Mouse (Mus musculus): ENCODE results near the gene Gm39115. TPM values are rescaled to one million over a fixed set of nuclear protein-coding genes. Genes with fewer than 3 reads are reported as not detected.

Gm39115 gene
- polyA plus RNA-seq, 1 experiment from 2014 or later, result not detected

DNA sequence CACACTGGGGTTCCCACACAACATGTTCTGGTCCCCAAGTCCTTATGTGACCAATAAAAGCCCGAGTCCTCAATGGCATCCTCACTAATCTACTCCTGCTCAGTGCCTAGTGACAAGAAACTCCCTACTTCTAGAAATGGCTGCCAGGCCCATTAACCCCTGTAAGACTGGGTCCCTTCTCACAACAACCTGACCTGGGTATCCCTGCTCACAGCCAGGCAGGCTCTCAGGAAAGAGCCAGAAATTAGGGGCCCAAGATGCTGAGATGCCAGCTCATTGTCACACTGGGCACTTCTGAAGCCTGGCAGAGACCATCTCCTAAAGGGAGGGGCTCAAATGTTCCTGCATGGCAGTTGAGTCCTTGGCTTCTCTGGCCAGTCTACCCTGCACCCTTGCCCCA, 42.8 kb downstream of the Gm39115 start:
- Histone ChIP-seq H3K9me3 (no peaks in the 10 kb centered on the region), H3K4me1 (replicated peaks) (peaks cover 81% of the 10 kb centered on the region), H3K27ac (peak overlapping the region; percentile 18; the same call in 1 of the 2 replicates), H3K4me3 (peak overlapping the region; percentile 79), H3K36me3 (peaks cover under 1% of the 10 kb centered on the region; the same call in 1 of the 2 replicates), H3K27me3 (ENCODE audit: insufficient read depth, poor library complexity, severe bottlenecking) (peaks cover 95% of the 10 kb centered on the region)
- no peak for DNase-seq (ENCODE audit: low spot score)
- 51% methylated on average over 1 of the region's 1 CpGs for WGBS

DNA sequence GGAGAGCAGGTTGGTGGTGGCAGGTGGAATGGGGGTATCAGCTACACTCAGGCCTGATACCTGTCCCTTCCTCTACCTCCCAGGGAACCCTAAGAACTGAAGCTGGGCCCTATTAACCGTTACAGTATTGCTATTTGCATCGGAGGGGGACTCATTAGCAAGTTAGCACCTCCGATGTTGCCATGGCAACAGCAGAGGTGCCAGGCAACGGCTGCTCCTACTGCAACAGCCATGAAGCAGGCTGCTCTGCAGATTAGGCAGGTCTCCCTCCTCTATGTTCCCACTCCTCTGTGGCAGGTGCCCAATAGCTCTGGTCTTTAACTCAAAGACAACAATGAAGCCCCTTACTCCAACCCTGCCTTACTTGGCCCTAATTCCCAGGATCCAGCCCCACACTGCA, 44.0 kb downstream of the Gm39115 start:
- peak overlapping the region; percentile 79; the same call in 1 of the 2 replicates for H3K4me3 ChIP-seq

DNA sequence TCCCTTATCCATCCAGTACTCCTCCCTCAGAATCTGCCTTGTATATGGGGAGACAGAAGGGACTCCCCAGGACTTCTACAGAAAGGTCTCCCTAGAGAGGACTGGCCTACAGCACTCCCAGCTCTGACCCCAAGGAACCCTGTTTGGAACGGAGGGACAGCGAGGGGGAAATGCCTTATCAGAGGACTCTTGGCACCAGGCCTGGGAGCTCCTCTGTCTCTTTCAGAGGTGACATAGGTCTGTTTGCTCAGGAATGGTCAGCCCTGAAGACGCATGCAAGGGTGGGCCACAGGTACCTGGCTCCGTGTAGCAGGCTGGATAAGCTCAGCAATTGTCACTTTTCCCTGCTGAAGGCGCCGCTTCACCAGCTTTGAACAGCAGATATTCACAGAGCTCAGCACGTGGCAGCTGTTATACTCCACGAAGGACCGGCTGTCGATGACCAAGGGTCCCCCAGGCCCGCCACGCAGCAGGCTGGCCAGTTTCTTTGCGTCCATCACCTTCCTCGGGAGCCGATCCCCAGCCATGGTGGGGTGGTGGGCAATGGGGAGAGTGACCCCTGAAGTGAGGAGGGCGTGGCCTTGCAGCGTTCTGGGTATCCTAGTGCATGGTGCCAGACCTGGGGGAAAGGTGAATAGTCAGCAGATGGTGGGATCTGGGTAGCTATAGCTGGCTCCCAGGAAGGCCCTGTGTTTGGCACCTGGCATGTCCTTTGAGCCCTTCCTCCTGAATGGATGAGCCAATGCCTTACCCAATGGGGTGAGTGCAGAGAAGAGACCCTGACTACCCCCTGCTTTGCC, 46.0 kb downstream of the Gm39115 start:
- Histone ChIP-seq H3K27me3 (ENCODE audit: insufficient read depth, poor library complexity, severe bottlenecking) (peaks cover 92% of the 10 kb centered on the region), H3K4me1 (replicated peaks) (peaks cover 71% of the 10 kb centered on the region), H3K4me3 (no peak overlapping the region), H3K9me3 (no peaks in the 10 kb centered on the region), H3K36me3 (peaks cover 31% of the 10 kb centered on the region), H3K27ac (peak overlapping the region; percentile 80)
- WGBS, result 66% methylated on average over 17 of the region's 17 CpGs
- DNase-seq (ENCODE audit: low spot score), result no peak

More for the DNA sequence above, 44.0 kb downstream of the Gm39115 start:
- peaks cover 12% of the 10 kb centered on the region for H3K36me3 ChIP-seq
- peaks cover 84% of the 10 kb centered on the region for H3K4me1 ChIP-seq (replicated peaks)
- no peaks in the 10 kb centered on the region for H3K9me3 ChIP-seq
- H3K27ac ChIP-seq, result peak overlapping the region; percentile 62
- H3K27me3 ChIP-seq (ENCODE audit: insufficient read depth, poor library complexity, severe bottlenecking), result peaks cover 91% of the 10 kb centered on the region
- peak; percentile 18 for DNase-seq (ENCODE audit: low spot score)
- WGBS, result 3% methylated on average over 4 of the region's 4 CpGs

DNA sequence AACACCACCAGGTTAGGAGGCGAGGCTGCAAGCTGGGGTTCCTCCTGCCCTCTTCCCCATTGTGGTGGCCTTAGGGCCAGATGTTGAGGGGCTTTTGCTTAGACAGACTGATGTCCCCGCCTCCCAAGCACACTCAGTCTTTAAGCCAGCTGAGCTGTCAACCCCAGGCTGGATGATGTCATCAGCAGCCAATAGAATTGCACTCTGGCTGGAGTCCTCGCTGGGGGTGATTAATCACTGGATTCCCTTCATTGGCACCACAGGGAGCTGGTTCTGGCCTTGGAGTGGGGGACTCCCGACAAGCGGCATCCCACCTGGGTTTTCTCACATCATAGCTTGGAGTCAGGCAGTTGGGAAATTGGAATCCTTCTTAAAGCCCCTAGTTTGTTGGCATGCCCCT, 46.9 kb downstream of the Gm39115 start:
- WGBS, result 3% methylated on average over 5 of the region's 5 CpGs
- no peaks in the 10 kb centered on the region for H3K9me3 ChIP-seq
- peaks cover 67% of the 10 kb centered on the region for H3K4me1 ChIP-seq (replicated peaks)

DNA sequence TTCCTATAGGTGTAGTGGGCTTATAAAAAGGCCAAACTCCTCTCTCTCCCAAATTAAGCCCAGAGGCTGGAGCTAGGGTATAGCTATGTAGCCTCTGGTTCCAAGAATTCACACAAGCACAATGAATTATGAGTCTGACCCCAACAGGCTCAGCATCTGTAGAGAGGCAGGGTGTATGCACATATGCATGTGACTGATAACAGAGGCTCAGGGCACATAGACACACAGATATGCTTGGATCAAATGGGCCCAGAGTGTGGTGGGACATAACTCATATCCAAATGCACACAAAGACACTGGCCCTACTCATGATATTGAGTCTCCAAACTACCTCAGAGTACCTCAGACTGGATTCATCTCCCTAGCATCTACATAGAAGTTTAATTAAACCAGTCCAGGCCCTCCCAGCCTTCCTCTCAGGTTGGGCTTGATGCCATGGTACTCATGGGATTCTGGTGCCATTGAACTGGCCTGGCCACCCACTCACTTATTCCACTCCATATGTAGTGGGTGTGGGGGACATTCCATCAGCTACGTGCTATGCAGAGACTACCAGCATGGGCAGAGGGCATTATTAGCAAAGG, 48.7 kb downstream of the Gm39115 start:
- H3K27ac ChIP-seq, result no peak overlapping the region
- H3K4me1 ChIP-seq (replicated peaks), result peaks cover 57% of the 10 kb centered on the region
- WGBS, result 86% methylated on average over 1 of the region's 1 CpGs
- no peak overlapping the region for H3K4me3 ChIP-seq
- peaks cover 92% of the 10 kb centered on the region for H3K27me3 ChIP-seq (ENCODE audit: insufficient read depth, poor library complexity, severe bottlenecking)
- no peak for DNase-seq (ENCODE audit: low spot score)
- no peaks in the 10 kb centered on the region for H3K9me3 ChIP-seq
- peaks cover 56% of the 10 kb centered on the region for H3K36me3 ChIP-seq

More for the DNA sequence above, 46.9 kb downstream of the Gm39115 start:
- DNase-seq (ENCODE audit: low spot score), result peak; percentile 71
- no peak overlapping the region for H3K4me3 ChIP-seq
- peaks cover 92% of the 10 kb centered on the region for H3K27me3 ChIP-seq (ENCODE audit: insufficient read depth, poor library complexity, severe bottlenecking)
- peaks cover 41% of the 10 kb centered on the region for H3K36me3 ChIP-seq
- peak overlapping the region; percentile 80 for H3K27ac ChIP-seq

DNA sequence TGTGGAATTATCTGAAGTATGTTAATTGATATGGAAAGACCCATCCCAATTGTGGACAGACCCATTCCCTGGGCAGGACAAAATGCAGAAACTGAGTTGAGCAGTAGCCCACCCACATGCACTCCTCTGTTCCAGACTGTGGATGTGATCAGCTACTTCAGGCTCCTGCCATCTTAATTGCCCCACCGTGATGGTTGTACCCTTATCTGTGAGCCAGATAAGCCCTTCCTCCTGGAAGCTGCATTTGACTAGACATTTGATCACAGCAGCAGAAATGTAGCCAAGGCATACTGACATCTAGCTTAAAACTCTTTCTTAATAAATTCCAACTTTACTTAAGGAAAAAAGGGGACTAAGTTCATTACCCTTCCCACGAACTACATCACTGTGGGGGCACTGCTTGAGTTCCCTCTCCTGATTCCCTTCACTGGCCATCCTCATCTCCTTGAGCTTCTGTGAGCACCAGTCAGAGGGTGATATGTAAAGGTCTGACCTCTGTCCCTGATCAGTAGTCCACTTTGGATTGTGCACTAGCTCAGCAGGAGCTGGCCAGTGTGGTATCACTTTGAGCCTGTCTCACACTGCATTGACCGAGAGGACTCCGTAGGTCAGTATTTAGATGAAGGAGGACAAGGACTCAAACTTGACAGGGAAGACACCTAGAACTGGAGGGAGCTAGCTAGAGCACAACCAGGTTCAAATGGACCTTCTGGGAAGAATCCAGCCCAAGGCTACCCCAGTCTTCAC, 49.5 kb downstream of the Gm39115 start:
- Histone ChIP-seq H3K27me3 (ENCODE audit: insufficient read depth, poor library complexity, severe bottlenecking) (peaks cover 92% of the 10 kb centered on the region), H3K36me3 (peaks cover 61% of the 10 kb centered on the region), H3K4me3 (no peak overlapping the region), H3K27ac (no peak overlapping the region), H3K9me3 (no peaks in the 10 kb centered on the region), H3K4me1 (replicated peaks) (peaks cover 53% of the 10 kb centered on the region)
- no peak for DNase-seq (ENCODE audit: low spot score)
- WGBS, result 82% methylated on average over 4 of the region's 4 CpGs

Other genes with a start within 250 kb of the Gm39115 start
- 60.3 and 69.0 TPM in 2 replicates for gene Tollip, start 217.5 kb downstream of the Gm39115 start, polyA plus RNA-seq (2016; fragmentation: Nextera tagmentation; extraction: Ambion mirVana)
- 8.7 and 14.1 TPM in 2 replicates for gene Brsk2, start 186.3 kb downstream of the Gm39115 start, polyA plus RNA-seq (2016; fragmentation: Nextera tagmentation; extraction: Ambion mirVana)
- gene Mob2, start 75.0 kb downstream of the Gm39115 start, polyA plus RNA-seq (2016; fragmentation: Nextera tagmentation; extraction: Ambion mirVana), result 61.4 and 62.4 TPM in 2 replicates
- gene Dusp8, start 40.2 kb downstream of the Gm39115 start, polyA plus RNA-seq (2016; fragmentation: Nextera tagmentation; extraction: Ambion mirVana), result 7.8 and 20.1 TPM in 2 replicates
- gene Gm45618, start 15.3 kb downstream of the Gm39115 start, polyA plus RNA-seq (2016; fragmentation: Nextera tagmentation; extraction: Ambion mirVana), result not detected in 2 replicates
- not detected in 2 replicates for gene Gm45337, start 8.6 kb upstream of the Gm39115 start, polyA plus RNA-seq (2016; fragmentation: Nextera tagmentation; extraction: Ambion mirVana)
- not detected in 2 replicates for gene Gm29735, start 21.1 kb upstream of the Gm39115 start, polyA plus RNA-seq (2016; fragmentation: Nextera tagmentation; extraction: Ambion mirVana)
- not detected in 2 replicates for gene Gm4553, start 29.7 kb upstream of the Gm39115 start, polyA plus RNA-seq (2016; fragmentation: Nextera tagmentation; extraction: Ambion mirVana)
- gene Krtap5-2, start 40.0 kb upstream of the Gm39115 start, polyA plus RNA-seq (2016; fragmentation: Nextera tagmentation; extraction: Ambion mirVana), result not detected in 2 replicates
- gene Gm10153, start 54.4 kb upstream of the Gm39115 start, polyA plus RNA-seq (2016; fragmentation: Nextera tagmentation; extraction: Ambion mirVana), result not detected in 2 replicates
- gene Krtap5-3, start 65.3 kb upstream of the Gm39115 start, polyA plus RNA-seq (2016; fragmentation: Nextera tagmentation; extraction: Ambion mirVana), result not detected in 2 replicates
- not detected in 2 replicates for gene Gm7579, start 75.8 kb upstream of the Gm39115 start, polyA plus RNA-seq (2016; fragmentation: Nextera tagmentation; extraction: Ambion mirVana)
- not detected in 2 replicates for gene Krtap5-5, start 93.9 kb upstream of the Gm39115 start, polyA plus RNA-seq (2016; fragmentation: Nextera tagmentation; extraction: Ambion mirVana)
- gene Gm40460, start 105.0 kb upstream of the Gm39115 start, polyA plus RNA-seq (2016; fragmentation: Nextera tagmentation; extraction: Ambion mirVana), result not detected in 2 replicates
- gene Gm2431, start 122.3 kb upstream of the Gm39115 start, polyA plus RNA-seq (2016; fragmentation: Nextera tagmentation; extraction: Ambion mirVana), result not detected in 2 replicates
- not detected in 2 replicates for gene Gm4559, start 138.3 kb upstream of the Gm39115 start, polyA plus RNA-seq (2016; fragmentation: Nextera tagmentation; extraction: Ambion mirVana)
- not detected in 2 replicates for gene Krtap5-1, start 161.1 kb upstream of the Gm39115 start, polyA plus RNA-seq (2016; fragmentation: Nextera tagmentation; extraction: Ambion mirVana)
- not detected in 2 replicates for gene Krtap5-4, start 167.5 kb upstream of the Gm39115 start, polyA plus RNA-seq (2016; fragmentation: Nextera tagmentation; extraction: Ambion mirVana)
- 0.63 and 1.1 TPM in 2 replicates for gene Ifitm10, start 237.7 kb upstream of the Gm39115 start, polyA plus RNA-seq (2016; fragmentation: Nextera tagmentation; extraction: Ambion mirVana)
- gene Gm49369, start 246.6 kb upstream of the Gm39115 start, polyA plus RNA-seq (2016; fragmentation: Nextera tagmentation; extraction: Ambion mirVana), result 1.5 TPM in 1 of 2 replicates, not detected in the other

Measured in hindbrain, embryonic 10.5 days (tissue).